Mouse (Mus musculus) layer of hippocampus, adult 11-12 months (tissue): ENCODE data around the gene Stat2.

ENCODE experiments used
- DNase-seq: peaks from one replicate; pipeline ENCODE4 v3.0.0; 2022; ENCODE audit warnings: low spot score

Gene Stat2

DNA sequence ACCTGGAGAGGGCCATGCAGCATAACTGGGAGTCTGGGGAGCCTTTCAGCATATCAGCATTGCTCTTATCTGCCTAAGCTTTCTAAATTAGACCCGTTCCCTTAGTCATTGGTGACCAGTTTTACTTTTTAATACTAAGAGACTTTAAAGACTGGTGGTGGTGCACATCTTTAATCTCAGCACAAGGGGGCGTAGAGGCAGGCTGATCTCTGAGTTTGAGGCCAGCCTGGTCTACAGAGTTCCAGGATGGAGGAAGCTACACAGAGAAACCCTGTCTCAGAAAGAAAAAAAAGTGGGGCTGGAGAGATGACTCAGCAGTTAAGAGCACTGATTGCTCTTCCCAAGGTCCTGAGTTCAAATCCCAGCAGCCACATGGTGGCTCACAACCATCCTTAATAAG lies 69.9 kb downstream of the Stat2 start:
- DNase-seq: no peak
